Mouse (Mus musculus) ZHBTc4 (cell line): Measurements from ENCODE around the gene Adprm.

Experiments
- DNase-seq: peaks from one replicate; pipeline ENCODE4 v3.0.0-alpha.2; 2011; ENCODE audit warnings: low read depth, low spot score

Adprm gene

GRCm38 (mm10) chr11:67023802-67024340 is 28.5 kb downstream of the Adprm start:
- DNase-seq = peak; percentile 67

- DNase-seq = peak; percentile 54
Observed at GRCm38 (mm10) chr11:67023191-67023590, 29.2 kb downstream of the Adprm start.

GRCm38 (mm10) chr11:67022354-67023115 is 29.9 kb downstream of the Adprm start:
- peak; percentile 64 for DNase-seq

- peak; percentile 88 for DNase-seq
Observed at GRCm38 (mm10) chr11:67020948-67021347, 31.4 kb downstream of the Adprm start.

GRCm38 (mm10) chr11:67019711-67020475 is 32.5 kb downstream of the Adprm start:
- no peak for DNase-seq

GRCm38 (mm10) chr11:67017801-67018591 is 34.4 kb downstream of the Adprm start:
- peak; percentile 92 for DNase-seq

- peak; percentile 90 for DNase-seq
Observed at GRCm38 (mm10) chr11:67011635-67012034, 40.8 kb downstream of the Adprm start.

- peak; percentile 36 for DNase-seq
Observed at GRCm38 (mm10) chr11:67010430-67010829, 42.0 kb downstream of the Adprm start.

GRCm38 (mm10) chr11:67008528-67008927 is 43.9 kb downstream of the Adprm start:
- DNase-seq = no peak

GRCm38 (mm10) chr11:67007961-67008360 is 44.4 kb downstream of the Adprm start:
- DNase-seq = no peak

GRCm38 (mm10) chr11:67002911-67003310 is 49.5 kb downstream of the Adprm start:
- DNase-seq = no peak

GRCm38 (mm10) chr11:67001717-67002116 is 50.7 kb downstream of the Adprm start:
- DNase-seq = no peak

- no peak for DNase-seq
Observed at GRCm38 (mm10) chr11:67000671-67001070, 51.7 kb downstream of the Adprm start.

GRCm38 (mm10) chr11:66998467-66999403 is 53.7 kb downstream of the Adprm start:
- DNase-seq = no peak

GRCm38 (mm10) chr11:66996446-66996845 is 55.9 kb downstream of the Adprm start:
- DNase-seq = no peak

- no peak for DNase-seq
Observed at GRCm38 (mm10) chr11:66993674-66994073, 58.7 kb downstream of the Adprm start.

- no peak for DNase-seq
Observed at GRCm38 (mm10) chr11:66992150-66992549, 60.2 kb downstream of the Adprm start.
